Mouse (Mus musculus): ENCODE results near the gene C77080. TPM values are rescaled to one million over a fixed set of nuclear protein-coding genes. Genes with fewer than 3 reads are reported as not detected.

Gene C77080
- 0.12 and 0.25 TPM in 2 replicates for total RNA-seq (2015)
- not detected in 2 replicates for total RNA-seq (2017)

- ATAC-seq (replicated peaks; ENCODE audit: poor library complexity), result no peak
Measured at GRCm38 (mm10) chr4:129261196-129261595, at the start of gene C77080. TSS of gene C77080 (minus strand) at chr4:129261404.

- ATAC-seq (replicated peaks; ENCODE audit: poor library complexity), result no peak
Measured at GRCm38 (mm10) chr4:129307936-129308335, 46.7 kb upstream of the C77080 start.

GRCm38 (mm10) chr4:129304306-129304705 is 43.1 kb upstream of the C77080 start:
- peak; percentile 92 for ATAC-seq (replicated peaks; ENCODE audit: poor library complexity)

- ATAC-seq (replicated peaks; ENCODE audit: poor library complexity), result no peak
Measured at GRCm38 (mm10) chr4:129303816-129304215, 42.6 kb upstream of the C77080 start.

GRCm38 (mm10) chr4:129303401-129303800 is 42.2 kb upstream of the C77080 start:
- ATAC-seq (replicated peaks; ENCODE audit: poor library complexity), result no peak

GRCm38 (mm10) chr4:129299121-129299520 is 37.9 kb upstream of the C77080 start:
- no peak for ATAC-seq (replicated peaks; ENCODE audit: poor library complexity)

GRCm38 (mm10) chr4:129297724-129298123 is 36.5 kb upstream of the C77080 start:
- ATAC-seq (replicated peaks; ENCODE audit: poor library complexity), result no peak

GRCm38 (mm10) chr4:129296066-129296465 is 34.9 kb upstream of the C77080 start:
- no peak for ATAC-seq (replicated peaks; ENCODE audit: poor library complexity)

- ATAC-seq (replicated peaks; ENCODE audit: poor library complexity), result peak; percentile 71
Measured at GRCm38 (mm10) chr4:129295188-129295587, 34.0 kb upstream of the C77080 start.

GRCm38 (mm10) chr4:129293702-129294101 is 32.5 kb upstream of the C77080 start:
- ATAC-seq (replicated peaks; ENCODE audit: poor library complexity), result no peak

- ATAC-seq (replicated peaks; ENCODE audit: poor library complexity), result peak; percentile 41; the same call in 1 of the 2 replicates
Measured at GRCm38 (mm10) chr4:129292831-129293230, 31.6 kb upstream of the C77080 start.

- ATAC-seq (replicated peaks; ENCODE audit: poor library complexity), result no peak
Measured at GRCm38 (mm10) chr4:129289671-129290070, 28.5 kb upstream of the C77080 start.

- ATAC-seq (replicated peaks; ENCODE audit: poor library complexity), result no peak
Measured at GRCm38 (mm10) chr4:129288067-129288466, 26.9 kb upstream of the C77080 start.

- ATAC-seq (replicated peaks; ENCODE audit: poor library complexity), result peak; percentile 35; the same call in 1 of the 2 replicates
Measured at GRCm38 (mm10) chr4:129287472-129287981, 26.3 kb upstream of the C77080 start, which contains the start of gene Sync. TSS of gene Sync (plus strand) at chr4:129287617.

GRCm38 (mm10) chr4:129286683-129287471 is 25.7 kb upstream of the C77080 start:
- ATAC-seq (replicated peaks; ENCODE audit: poor library complexity), result 0 out of 2 replicates have a peak, but pooled peaks have one; percentile 17

- 0 out of 2 replicates have a peak, but pooled peaks have one; percentile 11 for ATAC-seq (replicated peaks; ENCODE audit: poor library complexity)
Measured at GRCm38 (mm10) chr4:129286001-129286682, 24.9 kb upstream of the C77080 start.

GRCm38 (mm10) chr4:129284685-129285084 is 23.5 kb upstream of the C77080 start:
- no peak for ATAC-seq (replicated peaks; ENCODE audit: poor library complexity)

GRCm38 (mm10) chr4:129283226-129283625 is 22.0 kb upstream of the C77080 start:
- ATAC-seq (replicated peaks; ENCODE audit: poor library complexity), result no peak

GRCm38 (mm10) chr4:129282786-129283185 is 21.6 kb upstream of the C77080 start:
- no peak for ATAC-seq (replicated peaks; ENCODE audit: poor library complexity)

- peak; percentile 98 for ATAC-seq (replicated peaks; ENCODE audit: poor library complexity)
Measured at GRCm38 (mm10) chr4:129276453-129276865, 15.3 kb upstream of the C77080 start.

- ATAC-seq (replicated peaks; ENCODE audit: poor library complexity), result peak; percentile 43
Measured at GRCm38 (mm10) chr4:129272756-129273046, 11.5 kb upstream of the C77080 start.

All from megakaryocyte progenitor cell, adult 5-6 weeks (primary cell).